Mouse (Mus musculus): ENCODE results near the gene Jsrp1. TPM values are rescaled to one million over a fixed set of nuclear protein-coding genes. Genes with fewer than 3 reads are reported as not detected.

The Jsrp1 gene
- total and polyA plus RNA-seq, 3 experiments = 0.39 TPM; not detected in 2

- peak; percentile 74 for DNase-seq (ENCODE audit: low read depth, low spot score)
- peaks cover 7 to 25% of the 10 kb centered on the region in 2 experiments; a peak in 3 of 4 replicates for H3K4me1 ChIP-seq (ENCODE audit: control insufficient read depth in 1 of 2, insufficient read depth in 2 of 2, low read length in 2 of 2)
- H3K9me3 ChIP-seq (replicated peaks; ENCODE audit: insufficient read depth, low read length) = no peaks in the 10 kb centered on the region
- TF ChIP-seq MYB (IDR thresholded peaks at IDR 0.05; ENCODE audit: low read depth, low read length) (no peak), POLR2A (IDR thresholded peaks at IDR 0.05; ENCODE audit: control insufficient read depth in 1 of 2, insufficient read depth in 1 of 2, low read depth in 1 of 2, low read length in 2 of 2, poor library complexity in 1 of 2) (peak; percentile 33 to 43; a peak in 1 of 4 replicates), USF2 (IDR thresholded peaks at IDR 0.05; ENCODE audit: borderline replicate concordance in 1 of 2, insufficient read depth in 1 of 2, low read depth in 1 of 2, low read length in 2 of 2) (no peak), ZMIZ1 (IDR thresholded peaks at IDR 0.05; ENCODE audit: low read depth, low read length) (peak; percentile 67), EP300 (IDR thresholded peaks at IDR 0.05; ENCODE audit: low read depth in 1 of 2, low read length in 2 of 2) (peak in 1 of 2 experiments; percentile 40; a peak in 1 of 4 replicates), MYC (IDR thresholded peaks at IDR 0.05; ENCODE audit: low read depth, low read length) (peak; percentile 24; the same call in 1 of the 2 replicates), ZC3H11A (IDR thresholded peaks at IDR 0.05; ENCODE audit: low read depth, low read length) (no peak), RAD21 (IDR thresholded peaks at IDR 0.05; ENCODE audit: low read depth, low read length) (no peak), E2F4 (IDR thresholded peaks at IDR 0.05; ENCODE audit: borderline replicate concordance, low read depth, low read length) (no peak), MEF2A (IDR thresholded peaks at IDR 0.05; ENCODE audit: extremely low read depth, insufficient replicate concordance, low read depth, low read length, poor library complexity, severe bottlenecking) (no peak), TCF12 (IDR thresholded peaks at IDR 0.05; ENCODE audit: low read depth, low read length) (no peak), MAFK (IDR thresholded peaks at IDR 0.05; ENCODE audit: borderline replicate concordance, low read depth, low read length) (no peak), NELFE (IDR thresholded peaks at IDR 0.05; ENCODE audit: low read depth, low read length) (peak; percentile 36; the same call in 1 of the 2 replicates), ZKSCAN1 (IDR thresholded peaks at IDR 0.05; ENCODE audit: low read depth, low read length) (0 out of 2 replicates have a peak, but pooled peaks have one; percentile 12), TBP (IDR thresholded peaks at IDR 0.05; ENCODE audit: low read depth, low read length) (peak; percentile 16), CTCF (IDR thresholded peaks at IDR 0.05 in 2 of 3, conservative IDR thresholded peaks at IDR 0.05 in 1 of 3; ENCODE audit: control insufficient read depth in 1 of 3, insufficient read depth in 1 of 3, low read depth in 2 of 3, low read length in 3 of 3, poor library complexity in 1 of 3, severe bottlenecking in 1 of 3) (no peak), MXI1 (IDR thresholded peaks at IDR 0.05; ENCODE audit: low read depth, low read length) (no peak), NRF1 (IDR thresholded peaks at IDR 0.05; ENCODE audit: insufficient read depth, low read depth, low read length, poor library complexity, severe bottlenecking) (no peak), TAL1 (IDR thresholded peaks at IDR 0.05; ENCODE audit: low read length) (no peak), SMC3 (IDR thresholded peaks at IDR 0.05; ENCODE audit: low read depth, low read length) (no peak), GATA1 (IDR thresholded peaks at IDR 0.05; ENCODE audit: low read depth, low read length) (no peak), ELF1 (IDR thresholded peaks at IDR 0.05; ENCODE audit: low read depth, low read length) (peak; percentile 60; the same call in 1 of the 2 replicates), BHLHE40 (IDR thresholded peaks at IDR 0.05; ENCODE audit: borderline replicate concordance, low read depth, low read length) (no peak), ZNF384 (IDR thresholded peaks at IDR 0.05; ENCODE audit: low read depth, low read length) (no peak), POLR2AphosphoS5 (IDR thresholded peaks at IDR 0.05; ENCODE audit: borderline replicate concordance, low read depth, low read length) (no peak), KAT2A (conservative IDR thresholded peaks at IDR 0.05; ENCODE audit: low read depth, low read length) (no peak), POLR2AphosphoS2 (IDR thresholded peaks at IDR 0.05; ENCODE audit: low read length) (no peak), MAZ (IDR thresholded peaks at IDR 0.05; ENCODE audit: low read depth, low read length) (0 out of 2 replicates have a peak, but pooled peaks have one; percentile 23), HCFC1 (IDR thresholded peaks at IDR 0.05; ENCODE audit: low read depth, low read length) (no peak), MAX (IDR thresholded peaks at IDR 0.05; ENCODE audit: low read length) (no peak; the same call in 1 of the 2 replicates), ETS1 (IDR thresholded peaks at IDR 0.05; ENCODE audit: low read depth, low read length) (no peak), GABPA (IDR thresholded peaks at IDR 0.05; ENCODE audit: low read depth, low read length) (no peak), SIN3A (IDR thresholded peaks at IDR 0.05; ENCODE audit: low read length) (peak; percentile 39), JUND (IDR thresholded peaks at IDR 0.05; ENCODE audit: low read depth, low read length) (no peak), RCOR1 (IDR thresholded peaks at IDR 0.05; ENCODE audit: low read depth, low read length) (0 out of 2 replicates have a peak, but pooled peaks have one; percentile 23)
Measured at GRCm38 (mm10) chr10:80823847-80824643, 10.7 kb upstream of the Jsrp1 start.

More at GRCm38 (mm10) chr10:80823847-80824643, 10.7 kb upstream of the Jsrp1 start:
- no peaks in the 10 kb centered on the region for H3K27me3 ChIP-seq (ENCODE audit: control insufficient read depth in 1 of 2, insufficient read depth in 2 of 2, low read length in 2 of 2)
- H3K36me3 ChIP-seq (ENCODE audit: control insufficient read depth in 1 of 2, insufficient read depth in 2 of 2, low read length in 2 of 2) = peaks cover 0 to 20% of the 10 kb centered on the region in 2 experiments; a peak in 2 of 4 replicates
- H3K27ac ChIP-seq (ENCODE audit: control insufficient read depth, low read depth, low read length) = peak overlapping the region; percentile 76
- peak overlapping the region; percentile 41 to 69 for H3K4me3 ChIP-seq (ENCODE audit: control insufficient read depth in 1 of 2, insufficient read depth in 1 of 2, low read depth in 2 of 2, low read length in 2 of 2)
- peaks cover 20% of the 10 kb centered on the region for H3K79me2 ChIP-seq (ENCODE audit: control insufficient read depth, insufficient read depth, low read length, poor library complexity)
- peak overlapping the region; percentile 53 for H3K9ac ChIP-seq (ENCODE audit: control insufficient read depth, low read depth, low read length, poor library complexity, severe bottlenecking)
